Mouse (Mus musculus) mouse trophoblast stem cell (cell line): ENCODE data around the gene Gm20388.

ENCODE experiments used
- in situ Hi-C, 2 experiments: fragments of 300-500 bp; cut with MseI, MboI; formaldehyde crosslinking; loops; 2 replicates in 1 of 2; 3 replicates in 1 of 2; pipeline ENCODE4 v1.15.1; 2025

Gm20388 gene

GRCm38 (mm10) chr8:123108010-123108409 is 3197.4 kb downstream of the Gm20388 start:
- in situ Hi-C loops, result loop anchor here in 1 of 2 experiments (25.0 kb wide), 1 partner anchor 104 kb away; the partner anchor contains the start of genes Cdk10, Chmp1a and Spata33

GRCm38 (mm10) chr8:123108953-123109352 is 3198.3 kb downstream of the Gm20388 start:
- in situ Hi-C loops, result loop anchor here in 1 of 2 experiments (25.0 kb wide), 1 partner anchor 103 kb away; the partner anchor contains the start of genes Cdk10, Chmp1a and Spata33

GRCm38 (mm10) chr8:123110649-123111048 is 3200.0 kb downstream of the Gm20388 start:
- in situ Hi-C loops, result loop anchor here in 1 of 2 experiments (25.0 kb wide), 1 partner anchor 102 kb away; the partner anchor contains the start of genes Cdk10, Chmp1a and Spata33

GRCm38 (mm10) chr8:123112892-123113291 is 3202.3 kb downstream of the Gm20388 start:
- in situ Hi-C loops, result loop anchor here in 1 of 2 experiments (25.0 kb wide), 1 partner anchor 99 kb away; the partner anchor contains the start of genes Cdk10, Chmp1a and Spata33

GRCm38 (mm10) chr8:123113908-123114469 is 3203.3 kb downstream of the Gm20388 start:
- in situ Hi-C loops, result loop anchor here in 1 of 2 experiments (25.0 kb wide), 1 partner anchor 98 kb away; the partner anchor contains the start of genes Cdk10, Chmp1a and Spata33

GRCm38 (mm10) chr8:123114644-123115043 is 3204.0 kb downstream of the Gm20388 start:
- in situ Hi-C loops, result loop anchor here in 1 of 2 experiments (25.0 kb wide), 1 partner anchor 98 kb away; the partner anchor contains the start of genes Cdk10, Chmp1a and Spata33

GRCm38 (mm10) chr8:123117127-123117731 is 3206.6 kb downstream of the Gm20388 start, which contains the start of gene Cpne7:
Cpne7 (plus strand) TSS chr8:123117374.
- in situ Hi-C loops, result loop anchor here in 1 of 2 experiments (25.0 kb wide), 1 partner anchor 95 kb away; the partner anchor contains the start of genes Cdk10, Chmp1a and Spata33

- in situ Hi-C loops, result loop anchor here in 1 of 2 experiments (25.0 kb wide), 1 partner anchor 95 kb away; the partner anchor contains the start of genes Cdk10, Chmp1a and Spata33
These were observed 3207.1 kb downstream of the Gm20388 start for GRCm38 (mm10) chr8:123117744-123118143.

- in situ Hi-C loops, result loop anchor here in 1 of 2 experiments (25.0 kb wide), 1 partner anchor 90 kb away; the partner anchor contains the start of genes Cdk10, Chmp1a and Spata33
These were observed 3211.4 kb downstream of the Gm20388 start for GRCm38 (mm10) chr8:123122059-123122458.

- in situ Hi-C loops, result loop anchor here in 1 of 2 experiments (25.0 kb wide), 1 partner anchor 90 kb away; the partner anchor contains the start of genes Cdk10, Chmp1a and Spata33
These were observed 3212.0 kb downstream of the Gm20388 start for GRCm38 (mm10) chr8:123122670-123123069.

GRCm38 (mm10) chr8:123126193-123126816 is 3215.7 kb downstream of the Gm20388 start:
- in situ Hi-C loops, result no loop called here

GRCm38 (mm10) chr8:123131041-123131440 is 3220.4 kb downstream of the Gm20388 start:
- in situ Hi-C loops, result no loop called here

GRCm38 (mm10) chr8:123132953-123133352 is 3222.3 kb downstream of the Gm20388 start:
- in situ Hi-C loops, result no loop called here

- in situ Hi-C loops, result no loop called here
These were observed 3223.6 kb downstream of the Gm20388 start for GRCm38 (mm10) chr8:123134149-123134713.

- in situ Hi-C loops, result no loop called here
These were observed 3224.8 kb downstream of the Gm20388 start for GRCm38 (mm10) chr8:123135406-123135805.

GRCm38 (mm10) chr8:123135806-123136205 is 3225.2 kb downstream of the Gm20388 start:
- in situ Hi-C loops, result no loop called here

- in situ Hi-C loops, result no loop called here
These were observed 3225.6 kb downstream of the Gm20388 start for GRCm38 (mm10) chr8:123136287-123136686.

GRCm38 (mm10) chr8:123137645-123138077 is 3227.0 kb downstream of the Gm20388 start:
- in situ Hi-C loops, result no loop called here

- in situ Hi-C loops, result no loop called here
These were observed 3228.1 kb downstream of the Gm20388 start for GRCm38 (mm10) chr8:123138741-123139140.

- in situ Hi-C loops, result no loop called here
These were observed 3231.3 kb downstream of the Gm20388 start for GRCm38 (mm10) chr8:123141741-123142462.
